Mouse (Mus musculus) retina, embryonic 14.5 days (tissue): ENCODE results near the gene Igfn1.
A peak's percentile ranks its signal among the peaks of the same experiment; 100 is the strongest.

ENCODE experiments used
- DNase-seq: peaks from one replicate; pipeline ENCODE4 v3.0.0-alpha.2; 2015; ENCODE audit warnings: low spot score

Igfn1 gene

DNA sequence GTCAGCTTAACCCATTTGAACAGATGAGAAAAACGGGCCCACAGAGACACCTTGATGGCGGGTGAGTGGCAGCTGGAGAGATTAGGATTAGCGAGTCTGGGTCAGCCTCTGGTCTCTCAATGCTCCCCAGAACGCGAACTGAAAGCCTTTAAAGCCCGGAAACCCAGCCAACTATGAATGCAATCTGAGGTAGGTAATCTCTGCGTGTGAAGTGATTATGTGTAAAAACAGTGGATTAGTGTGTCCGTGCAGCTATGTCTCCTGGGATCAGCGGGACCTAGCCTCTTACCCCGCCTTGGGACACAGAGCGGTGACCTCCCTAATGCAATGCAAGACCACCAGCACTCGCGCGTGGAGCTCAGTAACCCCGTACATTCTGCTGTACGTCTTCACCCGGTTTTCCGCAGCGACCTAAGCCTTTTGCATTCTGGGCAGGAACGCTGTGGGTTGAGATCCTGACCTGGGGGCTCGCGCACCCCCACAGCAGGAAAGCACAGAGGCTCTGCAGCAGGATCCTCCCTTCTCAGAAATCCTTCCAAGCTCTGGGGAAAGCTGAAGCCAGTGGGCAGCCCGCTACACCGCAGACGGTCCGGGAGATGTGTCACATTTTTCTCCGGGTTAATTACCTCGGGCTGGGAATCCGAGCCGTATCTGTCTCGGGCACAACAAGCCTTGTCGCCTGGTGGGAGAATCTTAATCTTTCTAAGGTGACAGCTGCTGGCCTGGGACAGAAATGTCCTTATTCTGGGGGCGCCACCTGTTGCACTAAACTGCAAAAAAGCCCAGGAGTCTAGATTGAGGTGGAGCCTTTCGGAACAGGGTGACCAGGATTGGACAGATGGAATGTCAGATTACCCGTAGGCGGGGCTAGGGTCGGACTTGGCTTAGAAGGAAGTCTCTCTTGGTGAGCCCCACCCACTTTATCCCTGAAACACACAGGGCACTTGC is 1.3 kb upstream of the Igfn1 start, which contains the start of gene Tmem9:
Gene Tmem9 (plus strand): TSS at position 940 of the 948 bp plus-strand sequence.
- DNase-seq: peak; percentile 89

DNA sequence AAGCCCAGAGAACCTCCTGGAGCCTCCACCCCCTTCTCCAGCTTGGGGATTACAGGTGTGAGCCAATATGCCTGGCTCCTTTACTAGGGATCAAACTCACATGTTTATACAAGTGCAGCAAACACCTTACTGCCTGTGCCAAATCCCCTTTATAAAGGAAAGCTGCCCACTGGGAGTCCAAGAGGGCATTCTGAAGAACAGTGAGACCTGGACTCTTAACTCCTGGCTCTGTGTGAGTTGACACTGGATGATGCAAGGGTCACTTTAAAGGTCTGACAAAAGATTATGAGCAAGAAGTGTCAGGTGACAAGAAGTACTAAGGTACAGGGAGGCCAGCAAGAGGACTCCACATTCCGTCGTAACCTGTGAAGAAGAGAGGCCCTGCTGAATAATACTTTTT is 4.7 kb downstream of the Igfn1 start:
- no peak for DNase-seq

DNA sequence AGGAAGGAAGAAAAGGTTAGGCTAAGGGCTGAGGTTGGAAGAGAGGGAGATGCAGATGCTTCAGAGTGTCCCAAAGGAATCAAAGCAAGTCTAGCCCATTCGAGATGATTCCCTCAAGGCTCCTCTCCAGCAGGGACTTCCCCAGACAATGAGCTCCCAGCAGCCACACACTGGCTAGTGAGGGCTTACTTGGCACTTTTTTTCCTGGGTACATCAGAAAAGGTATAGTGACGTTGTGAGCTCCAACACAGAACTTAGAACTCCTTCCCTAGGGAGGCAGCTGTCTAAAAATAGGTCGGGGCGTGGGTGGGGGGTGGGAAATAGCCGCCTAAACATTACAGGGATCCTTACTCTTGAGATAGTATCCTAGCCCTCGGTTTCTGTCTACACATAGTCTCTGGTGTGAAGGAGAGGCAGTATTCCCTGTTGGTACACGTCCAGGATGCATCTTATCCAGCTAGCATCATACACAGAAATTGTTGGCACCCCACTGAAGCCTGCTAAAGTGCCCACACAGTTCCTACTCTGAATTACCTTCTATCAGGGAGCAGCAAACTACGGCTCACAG is 6.3 kb downstream of the Igfn1 start:
- DNase-seq: no peak

DNA sequence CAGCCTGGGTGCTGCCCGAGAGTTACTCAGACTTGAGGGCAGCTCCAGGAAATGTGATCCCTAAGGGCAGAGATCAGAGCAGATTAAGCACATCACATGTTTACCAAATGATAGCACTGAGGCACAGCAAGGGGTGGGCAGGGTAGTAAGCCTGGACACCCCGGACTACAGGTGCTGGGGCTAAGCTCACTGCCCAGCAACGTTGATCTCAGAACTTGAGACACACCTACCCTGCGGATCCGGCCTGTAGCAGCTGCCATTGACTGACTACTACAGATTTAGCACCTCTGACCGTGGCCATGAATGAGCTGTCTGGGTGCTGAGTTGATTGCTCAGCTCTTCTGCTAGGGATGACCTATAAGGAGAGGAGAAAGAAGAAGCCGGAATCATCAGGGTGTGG is 8.6 kb downstream of the Igfn1 start:
- no peak for DNase-seq

DNA sequence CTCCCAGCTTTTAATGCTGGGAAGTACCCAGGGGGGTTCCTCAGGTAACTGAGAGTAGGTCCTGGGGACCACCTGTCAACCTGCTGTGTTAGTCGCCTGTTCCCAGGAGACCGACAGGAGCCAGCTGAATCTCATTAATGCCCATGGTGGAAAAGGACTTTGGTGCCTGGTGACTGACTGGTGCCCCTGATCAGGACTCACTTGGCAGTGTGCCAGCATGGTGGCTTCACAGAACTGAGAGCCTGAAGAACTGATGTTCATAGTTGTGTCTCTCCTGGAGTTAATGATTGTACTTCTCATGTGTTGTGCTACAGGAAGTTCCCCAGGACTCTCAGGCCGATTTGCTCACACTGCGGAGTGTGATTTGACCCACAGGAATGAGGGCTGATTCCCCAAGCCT is 12.7 kb downstream of the Igfn1 start:
- DNase-seq: no peak

DNA sequence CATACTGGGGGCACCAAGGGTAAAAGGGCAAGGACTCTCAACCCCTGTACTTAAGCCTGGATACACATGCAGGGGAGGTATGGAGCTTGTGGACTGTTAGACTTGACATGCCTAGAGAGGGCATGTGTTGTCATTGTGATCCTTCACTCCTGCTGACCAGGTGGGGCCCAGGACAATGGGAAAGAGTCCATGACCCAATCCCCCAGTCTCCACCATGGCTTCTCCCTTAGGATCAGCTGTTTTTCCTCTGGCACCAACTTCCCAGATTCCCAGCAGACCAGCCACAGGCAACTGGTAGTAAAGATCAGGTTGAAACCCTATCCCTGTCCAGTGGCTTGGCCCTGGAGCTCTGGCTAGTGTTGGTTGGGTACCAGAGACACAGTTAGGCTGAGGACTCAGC is 16.3 kb downstream of the Igfn1 start:
- no peak for DNase-seq

DNA sequence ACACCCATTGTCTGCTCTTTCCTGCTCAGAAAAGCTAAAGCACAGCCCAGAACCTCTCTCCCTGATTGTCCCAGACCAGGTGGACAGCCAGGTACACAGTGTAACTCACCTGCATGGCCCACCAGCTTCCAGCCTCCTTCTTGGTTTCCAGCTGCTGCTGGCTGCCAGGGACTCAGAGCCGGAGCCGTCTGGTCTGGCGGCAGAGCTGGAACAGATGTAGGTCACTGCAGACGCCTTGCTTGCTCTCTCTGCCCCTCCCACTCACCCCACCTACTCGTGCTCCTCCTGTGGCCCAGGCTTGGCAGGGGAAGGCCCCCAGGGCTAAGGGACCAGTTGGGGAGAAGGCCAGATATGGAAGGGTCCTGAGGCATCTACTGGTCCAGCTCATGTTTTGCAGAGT is 22.0 kb downstream of the Igfn1 start:
- DNase-seq: peak; percentile 41

DNA sequence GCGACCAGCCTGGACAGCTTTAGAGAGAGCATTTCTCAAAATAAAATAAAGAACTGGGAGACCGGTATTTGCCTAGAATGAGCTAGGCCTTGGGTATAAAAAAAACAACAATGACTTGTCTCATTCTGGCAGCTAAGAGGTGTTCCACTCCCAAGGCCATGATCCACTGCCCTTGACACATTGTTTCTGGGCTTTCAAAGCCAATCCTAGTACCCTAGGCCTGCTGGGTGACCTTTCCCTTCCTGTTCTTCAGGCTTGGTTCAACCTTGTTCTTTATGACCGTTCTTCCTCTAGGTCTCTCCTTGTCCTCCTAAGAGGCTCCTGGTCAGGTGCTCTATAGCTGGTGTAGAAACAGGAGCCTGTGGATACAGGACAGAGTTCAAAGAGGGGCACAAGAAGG is 33.6 kb downstream of the Igfn1 start:
- DNase-seq: no peak

DNA sequence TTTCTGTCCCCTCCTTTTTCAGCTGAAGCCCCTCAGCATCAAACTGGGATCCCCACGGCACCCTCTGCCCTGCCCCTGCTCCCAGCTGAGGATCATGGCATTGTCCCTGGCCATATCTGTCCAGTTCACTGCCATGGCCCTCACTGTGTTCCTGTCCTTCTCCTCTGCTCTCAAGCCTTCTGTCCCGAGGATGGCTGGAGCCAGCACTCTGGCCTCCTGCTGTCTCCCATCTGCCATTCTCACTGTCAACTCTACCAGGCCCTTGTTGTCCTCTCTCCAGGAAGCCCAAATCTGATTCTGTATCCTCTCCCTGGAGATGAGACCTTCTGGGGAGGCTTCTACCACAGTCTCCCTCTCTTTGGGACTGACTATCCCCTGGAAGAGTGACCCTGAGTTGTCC is 35.7 kb downstream of the Igfn1 start:
- DNase-seq: no peak

DNA sequence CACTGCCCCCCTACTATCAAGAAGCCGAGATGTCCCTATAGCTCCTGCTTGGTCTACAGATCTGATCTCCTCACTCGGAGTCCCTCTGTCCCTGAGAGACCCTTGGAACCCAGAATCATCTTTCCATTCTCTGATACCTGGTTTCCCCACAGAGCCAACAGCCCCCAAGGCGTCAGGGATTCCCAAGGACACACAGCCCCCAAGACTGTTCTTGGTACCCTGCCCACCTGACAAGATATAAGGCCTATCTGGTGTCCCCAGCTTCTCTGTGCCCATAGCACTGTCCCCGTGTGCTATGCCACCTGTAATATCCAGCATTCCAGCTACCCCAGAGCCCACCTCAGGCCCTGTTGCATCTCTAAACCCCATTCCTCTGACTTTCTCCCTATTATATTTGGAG is 38.4 kb downstream of the Igfn1 start:
- no peak for DNase-seq

DNA sequence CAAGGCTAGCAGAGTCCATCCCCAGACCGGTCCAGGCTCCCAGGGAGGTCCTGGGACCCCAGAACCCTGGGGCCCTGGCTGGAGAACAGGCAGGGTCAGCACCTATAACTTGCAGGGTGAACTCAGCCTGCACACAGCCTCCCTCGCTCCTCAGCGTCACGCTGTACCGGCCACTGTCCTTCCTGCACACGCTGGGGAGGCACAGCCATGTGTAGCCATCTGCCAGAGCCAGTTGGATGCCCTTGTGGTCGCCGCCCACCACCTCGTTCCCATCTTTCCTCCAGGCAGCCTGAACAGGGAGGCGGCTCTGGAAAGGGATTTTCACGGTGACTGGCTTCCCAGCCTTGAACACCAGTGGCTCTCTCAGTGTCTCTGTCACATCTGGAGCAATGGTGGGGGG is 41.6 kb downstream of the Igfn1 start:
- no peak for DNase-seq

DNA sequence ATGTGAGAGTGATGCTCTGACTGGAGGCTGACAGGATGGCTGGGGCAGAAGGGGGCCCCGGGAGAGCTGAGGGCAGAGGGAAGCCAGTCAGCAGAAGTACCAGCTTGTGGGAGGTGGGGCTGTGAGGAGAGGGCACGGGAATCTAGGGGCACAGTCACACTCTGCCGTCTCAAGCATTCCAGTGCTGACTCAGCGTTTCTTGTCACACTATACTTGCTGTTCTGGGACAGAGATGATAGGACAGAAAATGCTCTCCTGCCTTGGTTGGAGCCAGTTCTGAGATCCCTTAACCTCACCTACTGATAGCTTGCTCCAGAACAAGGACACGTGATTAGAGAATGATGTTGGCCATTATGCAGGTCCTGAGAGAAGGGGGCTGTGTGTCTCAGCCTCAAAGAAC is 43.0 kb downstream of the Igfn1 start:
- no peak for DNase-seq

DNA sequence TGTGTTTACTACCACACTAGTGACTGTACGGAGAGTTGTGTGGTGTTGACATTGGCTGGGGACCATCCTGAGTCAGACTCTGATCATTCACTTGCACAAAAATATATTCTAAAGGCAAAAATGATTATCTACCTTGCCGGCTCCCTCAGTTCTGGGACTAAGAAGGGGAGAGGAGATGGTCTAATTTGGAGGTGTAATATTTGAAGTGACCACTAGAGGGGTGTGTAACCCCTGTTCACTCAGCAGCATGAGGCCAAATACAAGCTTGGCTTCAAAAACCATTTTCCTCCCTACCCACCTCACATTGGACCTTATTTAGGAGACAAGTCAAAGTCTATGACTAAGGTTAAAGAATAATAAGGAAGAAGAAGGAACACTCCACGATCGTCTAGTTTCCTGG is 47.7 kb downstream of the Igfn1 start:
- peak; percentile 88 for DNase-seq

DNA sequence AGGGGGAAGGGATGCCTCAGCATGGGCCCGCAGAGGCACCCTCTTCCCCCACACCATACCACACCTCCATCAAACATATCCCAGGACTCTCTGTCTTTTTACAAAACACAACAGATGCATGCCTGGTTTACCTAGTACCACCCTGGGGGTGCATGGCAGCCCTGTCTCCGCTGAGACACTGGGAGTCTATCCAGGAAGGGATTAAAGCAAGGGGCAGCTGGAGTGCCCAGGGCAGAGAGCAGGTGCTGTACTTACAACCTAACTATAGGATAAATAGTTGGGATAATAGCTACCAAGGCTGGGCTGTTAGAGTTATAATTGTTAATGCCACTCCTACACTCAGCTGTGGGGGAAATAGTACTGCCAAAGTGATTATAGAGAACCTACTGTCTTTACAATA is 57.3 kb downstream of the Igfn1 start:
- no peak for DNase-seq

DNA sequence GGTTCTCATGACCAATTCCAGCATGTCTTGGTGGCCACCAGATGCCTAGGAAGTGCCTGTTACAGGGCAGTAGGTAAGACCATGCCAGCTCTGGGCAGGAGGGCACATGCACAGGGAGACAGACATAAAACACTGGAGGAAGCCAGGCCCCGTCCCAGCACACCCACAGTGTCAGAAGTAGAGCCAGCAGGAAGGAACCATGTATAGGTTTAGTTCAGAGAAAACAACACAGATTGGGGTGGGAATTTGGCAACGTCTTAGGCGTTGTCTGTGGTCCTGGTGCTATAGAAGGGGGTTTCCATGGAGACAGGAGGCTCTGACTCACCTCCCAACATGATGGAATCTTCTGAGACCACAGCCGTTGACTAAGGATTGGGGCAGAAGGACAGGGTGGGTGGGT is 59.9 kb downstream of the Igfn1 start:
- DNase-seq: no peak

DNA sequence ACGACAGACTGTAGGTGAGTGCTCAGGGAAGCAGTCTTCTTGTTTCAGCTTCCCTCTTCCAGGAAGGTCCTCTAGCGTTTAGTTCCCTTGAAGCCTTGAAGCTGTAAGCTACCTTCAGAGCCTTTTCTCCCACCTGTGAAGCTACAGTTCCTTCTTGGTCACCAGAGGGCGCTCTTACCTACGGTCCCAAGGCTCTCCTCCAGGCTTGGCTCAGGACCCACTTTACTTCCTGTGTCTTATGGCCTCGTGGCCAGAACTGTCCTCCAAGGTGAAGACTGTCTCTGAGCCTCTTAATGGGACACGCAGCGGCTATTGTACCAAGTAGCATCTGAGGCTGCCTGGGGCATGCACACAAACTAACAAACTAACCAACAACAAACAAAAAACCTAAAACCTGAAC is 60.4 kb downstream of the Igfn1 start:
- DNase-seq: peak; percentile 77

DNA sequence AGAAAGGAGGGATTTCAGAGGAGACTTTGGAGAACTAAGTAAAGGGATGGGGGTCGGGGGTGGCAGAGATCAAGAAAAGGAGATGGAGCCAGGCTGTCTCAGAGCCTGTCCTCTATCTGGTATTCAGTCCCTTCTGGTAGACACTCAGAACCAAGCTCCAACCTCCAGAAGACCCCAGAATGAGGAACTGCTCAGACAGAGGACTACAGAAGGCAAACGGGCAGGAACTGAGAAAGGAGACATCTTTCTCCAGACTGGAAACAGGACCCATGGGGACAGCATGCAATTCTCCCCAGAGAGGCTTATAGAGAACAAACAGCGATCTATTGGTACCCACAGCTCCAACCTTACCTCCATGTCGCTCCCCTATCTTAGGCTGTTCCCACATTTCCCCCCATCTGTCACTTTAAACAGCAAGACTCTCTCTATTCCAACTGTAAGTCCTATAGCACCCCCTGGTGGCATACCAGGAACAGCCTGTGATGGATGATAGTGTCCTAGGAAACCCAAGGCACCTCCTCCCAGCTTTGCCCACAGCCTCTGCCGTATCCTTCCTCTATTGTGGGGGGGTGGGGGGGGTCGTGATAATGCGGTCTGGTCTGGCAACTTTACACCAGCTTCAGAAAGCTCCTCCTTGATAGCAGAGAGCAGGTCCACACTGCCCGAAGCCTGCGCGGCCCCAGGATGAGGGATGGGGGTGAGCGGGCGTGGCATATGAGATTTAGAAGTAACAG is 61.4 kb downstream of the Igfn1 start:
- DNase-seq: peak; percentile 96

DNA sequence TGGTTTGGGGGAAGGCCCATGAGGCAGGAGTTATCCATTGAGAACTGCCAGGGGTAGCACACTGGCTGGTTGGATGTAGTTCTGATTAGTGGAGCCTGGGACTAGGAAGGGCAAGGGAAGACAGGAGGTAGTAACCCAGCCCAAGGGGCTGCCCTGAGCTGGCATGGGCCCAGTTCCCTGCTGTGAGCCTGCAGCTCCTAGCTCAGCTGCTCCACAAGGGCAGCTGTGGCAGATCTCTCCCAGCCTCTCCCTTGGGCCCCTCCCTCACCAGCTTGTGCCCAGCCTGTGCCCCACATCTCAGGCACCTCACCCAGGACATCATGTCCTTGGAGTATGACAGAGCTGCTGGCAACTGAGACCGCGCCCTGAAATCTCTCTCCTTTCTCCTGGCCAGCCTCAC is 62.4 kb downstream of the Igfn1 start:
- DNase-seq: no peak

DNA sequence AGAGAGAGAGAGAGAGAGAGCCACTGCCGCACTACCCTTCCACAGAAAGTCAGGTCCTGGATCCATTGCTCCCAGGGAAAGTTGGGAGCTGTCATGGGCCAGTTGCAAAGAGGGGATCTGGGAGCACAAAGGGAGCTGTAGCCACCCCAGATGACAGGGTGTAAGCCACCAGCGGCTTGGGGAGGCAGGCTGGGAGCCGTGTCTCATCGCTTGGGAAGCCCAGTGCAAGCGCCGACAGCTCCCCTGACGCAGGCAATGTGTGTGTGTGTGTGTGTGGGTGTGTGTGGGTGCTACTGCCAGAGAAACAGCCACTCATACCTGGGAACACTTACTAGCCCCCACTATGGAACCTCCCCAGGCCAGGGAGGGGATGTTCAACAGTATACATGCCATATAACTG is 64.0 kb downstream of the Igfn1 start:
- no peak for DNase-seq

DNA sequence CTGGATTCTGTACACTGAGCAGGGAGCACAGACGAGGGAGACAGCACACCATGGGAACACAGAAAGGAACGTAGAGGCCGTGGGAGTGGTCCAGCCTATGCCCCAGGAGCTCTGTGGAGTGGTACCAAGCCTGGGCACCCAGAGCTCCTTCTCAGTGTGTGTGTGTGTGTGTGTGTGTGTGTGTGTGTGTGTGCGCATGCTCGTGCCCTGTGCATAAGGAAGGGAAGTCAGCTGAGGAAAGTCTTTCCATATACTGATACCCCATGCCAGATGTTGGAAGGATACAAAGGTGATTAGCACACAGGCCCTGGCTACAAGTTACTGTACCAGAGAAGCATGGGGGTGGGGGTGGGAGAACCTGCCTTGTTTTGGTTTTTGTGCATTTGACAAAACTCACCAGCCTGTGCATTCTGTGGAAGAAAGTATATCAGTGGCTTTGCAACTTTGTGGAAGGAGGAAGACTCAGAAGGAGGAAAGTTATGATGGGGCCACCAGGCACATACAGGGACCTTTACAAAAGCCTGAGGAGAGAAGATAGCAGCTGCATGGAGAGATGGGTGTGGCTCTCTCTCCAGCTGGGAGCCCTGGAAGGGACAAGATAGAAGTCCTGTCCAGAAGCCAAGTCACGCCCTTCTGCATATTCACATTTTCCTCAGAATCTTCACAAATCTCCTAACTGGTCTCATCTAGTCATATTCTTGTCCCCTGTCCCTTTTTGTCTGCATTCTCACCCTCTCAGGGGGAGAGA is 64.7 kb downstream of the Igfn1 start:
- no peak for DNase-seq

DNA sequence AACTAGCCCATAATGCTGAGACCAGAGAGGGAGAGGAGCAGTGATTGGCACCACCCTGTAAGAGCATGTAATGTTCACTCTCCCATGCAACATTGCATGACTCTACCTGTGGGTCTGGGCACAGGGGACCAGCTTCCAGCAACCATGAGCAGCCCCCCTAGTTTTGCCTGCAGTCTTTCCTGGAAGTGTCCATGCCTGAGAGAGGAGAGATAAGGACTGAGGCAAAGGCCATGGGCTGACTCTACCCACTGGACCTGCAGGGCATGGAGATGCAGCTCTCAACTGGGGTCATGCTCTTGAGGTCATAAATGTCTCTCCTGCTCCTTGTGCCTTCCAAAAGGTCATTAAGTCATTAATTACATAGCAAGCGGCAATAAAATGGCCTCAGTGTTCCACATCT is 70.1 kb downstream of the Igfn1 start:
- DNase-seq: no peak

DNA sequence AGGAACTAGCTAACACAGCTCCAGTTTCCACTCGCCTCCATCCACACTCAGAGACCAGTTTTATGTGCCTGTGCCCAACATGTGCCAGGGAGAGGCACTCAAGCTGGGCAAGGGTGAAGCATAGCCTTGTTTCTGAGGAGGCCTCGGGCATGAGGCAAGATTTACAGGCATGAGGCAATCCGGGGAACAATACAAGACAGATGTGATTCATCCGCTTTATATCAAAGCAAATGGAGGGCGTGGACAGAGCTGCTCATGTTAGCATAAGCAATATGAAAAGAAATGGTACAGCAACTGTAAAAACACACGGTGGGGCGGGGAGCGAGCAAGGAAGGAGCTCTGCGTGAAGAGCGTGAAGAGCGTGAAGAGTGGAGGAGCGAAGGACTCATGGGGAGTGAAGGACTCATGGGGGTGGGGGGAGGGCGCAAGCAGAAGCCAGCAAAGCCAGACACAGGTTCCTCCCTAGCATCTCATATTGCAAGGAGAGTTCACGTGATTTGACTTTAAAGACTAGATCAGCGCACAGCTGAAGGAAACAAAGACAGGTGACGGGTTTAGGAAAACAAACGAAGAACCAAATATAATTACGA is 72.3 kb downstream of the Igfn1 start:
- no peak for DNase-seq
